Mouse (Mus musculus) forebrain, embryonic 12.5 days (tissue): ENCODE data around the gene Sept10. TPM values are rescaled to one million over a fixed set of nuclear protein-coding genes. Genes with fewer than 3 reads are reported as not detected.

ENCODE experiments used
- ATAC-seq: fragments of 200-750 bp; cut with Nextera tagmentation; 2 replicates; pipeline ENCODE4 v1.8.0; 2017; ENCODE audit warnings: moderate TSS enrichment; ENCODE audit not compliant: low FRiP score
- H3K27ac ChIP-seq: fragments of 300-500 bp; sonication (generic); 2 replicates; pipeline ENCODE4 v1.5.1; 2016; ENCODE audit warnings: mild to moderate bottlenecking
- H3K27me3 ChIP-seq: fragments of 300-500 bp; sonication (generic); 2 replicates; pipeline ENCODE4 v1.6.1; 2016; ENCODE audit warnings: mild to moderate bottlenecking
- H3K36me3 ChIP-seq: fragments of 300-500 bp; sonication (generic); replicated peaks from 2 replicates; pipeline ENCODE4 v1.6.1; 2016; ENCODE audit warnings: mild to moderate bottlenecking
- H3K4me1 ChIP-seq: fragments of 300-500 bp; sonication (generic); 2 replicates; pipeline ENCODE4 v1.6.1; 2016
- H3K4me2 ChIP-seq: fragments of 300-500 bp; sonication (generic); 2 replicates; pipeline ENCODE4 v1.6.1; 2016; ENCODE audit warnings: mild to moderate bottlenecking, moderate library complexity
- H3K4me3 ChIP-seq: fragments of 300-500 bp; sonication (generic); replicated peaks from 2 replicates; pipeline ENCODE4 v1.5.1; 2016; ENCODE audit warnings: mild to moderate bottlenecking
- H3K9ac ChIP-seq: fragments of 300-500 bp; sonication (generic); 2 replicates; pipeline ENCODE4 v1.6.1; 2016; ENCODE audit warnings: mild to moderate bottlenecking
- H3K9me3 ChIP-seq: fragments of 300-500 bp; sonication (generic); 2 replicates; pipeline ENCODE4 v1.6.1; 2016
- WGBS: fragments of 180-500 bp; shearing (Covaris S2); methylation state at CpG from one replicate; pipeline ENCODE4 v1.1.7; 2016; 5-methylcytosine and 5-hydroxymethylcytosine counted together
- polyA plus RNA-seq: library from polyadenylated mRNA; unstranded; fragments of >200 nt; fragmentation: Nextera tagmentation; extraction: Ambion mirVana; gene quantifications from 2 replicates; pipeline ENCODE4 v1.2.1, GENCODE M21; 2016

The Sept10 gene
- polyA plus RNA-seq, 1 experiment from 2014 or later: 30.4 TPM

DNA sequence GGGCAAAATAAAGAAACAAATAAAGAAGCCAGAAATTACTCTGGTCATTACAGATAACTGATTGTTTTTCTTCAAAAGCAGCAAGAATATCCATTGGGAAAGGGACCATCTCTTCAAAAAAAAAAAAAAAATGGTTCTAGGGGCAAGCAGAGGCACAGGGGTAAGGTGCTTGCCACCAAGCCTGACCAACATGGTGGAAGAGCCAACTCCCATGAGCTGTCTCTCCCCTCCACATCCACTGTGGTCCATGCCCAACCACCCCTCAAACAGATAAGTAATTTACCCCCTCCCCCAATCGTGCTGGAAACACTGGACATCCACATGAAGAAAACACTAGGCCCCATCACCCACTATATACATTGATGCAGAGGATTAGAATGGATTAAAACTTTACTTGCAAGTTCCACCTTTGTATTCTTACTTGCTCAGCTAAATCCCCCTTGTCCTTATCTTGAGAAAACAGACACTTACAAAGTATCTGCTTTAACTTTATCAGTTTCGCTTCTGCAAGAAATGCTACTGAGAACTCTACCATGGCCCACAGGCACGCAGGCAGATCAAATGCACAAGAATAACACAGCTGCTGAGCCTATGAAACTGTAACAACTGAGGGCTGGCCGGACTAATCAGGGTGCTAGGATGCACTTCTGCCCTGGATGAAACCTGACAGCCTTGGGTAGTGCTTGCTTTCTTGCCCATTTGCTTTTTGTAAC, 59.3 kb downstream of the Sept10 start:
- Histone ChIP-seq H3K4me1 (no peaks in the 10 kb centered on the region), H3K9ac (no peak overlapping the region), H3K27ac (no peak overlapping the region; the same call in 1 of the 2 replicates), H3K36me3 (peaks cover 5% of the 10 kb centered on the region), H3K27me3 (no peaks in the 10 kb centered on the region), H3K4me3 (no peak overlapping the region), H3K9me3 (no peaks in the 10 kb centered on the region), H3K4me2 (no peak overlapping the region)
- ATAC-seq: no peak
- WGBS: 68% methylated on average over 4 of the region's 4 CpGs

DNA sequence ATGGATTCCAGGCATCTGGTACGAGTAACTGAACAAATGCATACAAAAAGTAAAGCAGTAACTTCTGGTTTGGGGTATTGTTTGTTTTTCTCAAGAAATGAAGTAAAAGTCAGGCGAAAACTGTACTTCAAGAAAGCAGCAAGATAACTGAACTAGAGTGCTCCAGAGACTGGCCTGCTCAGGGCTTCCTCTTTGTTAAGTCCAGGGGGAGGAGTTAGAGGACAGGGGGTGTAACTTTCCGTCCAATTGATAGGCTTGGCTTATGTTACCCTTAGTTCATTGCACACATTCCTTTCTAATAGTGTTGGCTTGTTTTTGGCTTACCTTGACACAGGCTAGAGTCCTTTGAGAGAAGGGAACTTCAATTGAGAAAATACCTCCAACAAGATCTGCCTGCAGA, 63.0 kb downstream of the Sept10 start:
- no peak overlapping the region for H3K4me3 ChIP-seq
- no peak overlapping the region for H3K27ac ChIP-seq
- no peak overlapping the region for H3K4me2 ChIP-seq
- H3K4me1 ChIP-seq: no peaks in the 10 kb centered on the region
- H3K36me3 ChIP-seq: no peaks in the 10 kb centered on the region; the same call in 1 of the 2 replicates
- 72% methylated on average over 3 of the region's 3 CpGs for WGBS
- ATAC-seq: no peak
- H3K9ac ChIP-seq: no peak overlapping the region
- no peaks in the 10 kb centered on the region for H3K27me3 ChIP-seq
- no peaks in the 10 kb centered on the region for H3K9me3 ChIP-seq

DNA sequence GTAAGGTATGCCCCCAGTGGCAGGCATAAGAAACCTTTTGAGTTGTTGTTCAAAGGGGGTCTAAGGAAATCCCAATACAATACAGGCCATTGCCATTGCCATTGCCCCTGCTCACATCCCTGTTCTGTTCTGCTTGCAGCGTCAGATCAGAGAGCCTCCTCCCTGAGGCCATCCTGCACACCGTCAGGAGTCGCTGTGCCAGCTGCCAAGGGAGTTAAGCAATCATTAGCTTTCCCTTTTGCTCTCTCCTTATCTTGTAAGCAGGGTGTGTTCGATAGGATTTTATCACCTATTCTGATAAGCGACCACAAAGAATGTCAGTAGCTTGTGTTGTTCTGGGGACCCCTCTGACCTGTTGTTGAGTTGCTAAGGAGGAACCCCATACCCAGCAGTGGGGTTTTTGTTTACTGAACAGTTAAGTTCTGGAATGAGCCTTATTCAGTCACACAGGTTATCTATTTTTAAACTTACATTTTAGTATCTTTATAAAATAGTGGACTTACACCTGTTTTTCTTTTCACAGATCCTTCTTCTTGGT, 69.0 kb downstream of the Sept10 start:
- H3K9me3 ChIP-seq: 0 out of 2 replicates have a peak, but pooled peaks cover 4% of the 10 kb centered on the region
- H3K27ac ChIP-seq: no peak overlapping the region
- ATAC-seq: no peak
- H3K9ac ChIP-seq: no peak overlapping the region
- 80% methylated on average over 5 of the region's 5 CpGs for WGBS
- H3K4me1 ChIP-seq: no peaks in the 10 kb centered on the region
- H3K4me2 ChIP-seq: no peak overlapping the region
- H3K27me3 ChIP-seq: peaks cover 5% of the 10 kb centered on the region; the same call in 1 of the 2 replicates
- no peaks in the 10 kb centered on the region; the same call in 1 of the 2 replicates for H3K36me3 ChIP-seq
- no peak overlapping the region for H3K4me3 ChIP-seq

DNA sequence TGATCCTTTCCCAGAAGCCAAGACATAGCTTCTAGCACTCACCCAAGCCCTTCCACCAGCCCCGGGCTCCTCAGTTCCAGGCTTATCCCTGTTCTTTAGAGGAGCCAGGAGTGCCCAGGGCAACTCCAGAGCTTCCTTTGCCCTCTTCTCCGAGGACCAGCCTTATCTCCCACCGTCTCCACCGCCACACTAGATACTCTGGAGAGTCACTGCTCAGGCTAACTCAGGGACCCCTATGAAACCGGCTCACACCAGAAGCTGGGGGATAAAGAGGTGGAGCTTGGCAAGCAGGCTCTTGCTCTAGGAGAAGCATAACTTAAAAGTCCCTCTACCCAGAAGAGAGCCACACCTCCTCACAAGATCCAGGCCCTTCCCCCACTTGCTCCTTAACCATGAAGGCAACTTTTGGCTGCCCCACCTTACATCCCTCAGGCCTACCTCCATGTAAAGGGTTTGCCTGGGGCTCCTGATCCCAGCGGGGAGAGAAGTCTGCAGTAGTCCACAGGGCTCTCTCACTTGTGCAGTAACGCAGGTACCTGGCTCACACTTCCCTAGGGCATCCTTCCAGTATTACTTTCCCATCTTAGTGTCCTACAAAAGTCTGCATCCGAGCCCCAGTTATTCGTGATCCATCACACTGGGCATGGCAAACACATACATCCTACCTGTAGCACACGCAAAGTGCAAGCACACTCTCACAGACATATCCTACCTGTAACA, 70.5 kb downstream of the Sept10 start:
- H3K4me2 ChIP-seq: no peak overlapping the region
- no peak overlapping the region for H3K4me3 ChIP-seq
- H3K36me3 ChIP-seq: no peaks in the 10 kb centered on the region
- 0 out of 2 replicates have a peak, but pooled peaks cover 4% of the 10 kb centered on the region for H3K9me3 ChIP-seq
- no peak for ATAC-seq
- no peaks in the 10 kb centered on the region for H3K4me1 ChIP-seq
- no peak overlapping the region for H3K9ac ChIP-seq
- H3K27ac ChIP-seq: no peak overlapping the region
- WGBS: 93% methylated on average over 10 of the region's 10 CpGs
- H3K27me3 ChIP-seq: peaks cover 5% of the 10 kb centered on the region; the same call in 1 of the 2 replicates

DNA sequence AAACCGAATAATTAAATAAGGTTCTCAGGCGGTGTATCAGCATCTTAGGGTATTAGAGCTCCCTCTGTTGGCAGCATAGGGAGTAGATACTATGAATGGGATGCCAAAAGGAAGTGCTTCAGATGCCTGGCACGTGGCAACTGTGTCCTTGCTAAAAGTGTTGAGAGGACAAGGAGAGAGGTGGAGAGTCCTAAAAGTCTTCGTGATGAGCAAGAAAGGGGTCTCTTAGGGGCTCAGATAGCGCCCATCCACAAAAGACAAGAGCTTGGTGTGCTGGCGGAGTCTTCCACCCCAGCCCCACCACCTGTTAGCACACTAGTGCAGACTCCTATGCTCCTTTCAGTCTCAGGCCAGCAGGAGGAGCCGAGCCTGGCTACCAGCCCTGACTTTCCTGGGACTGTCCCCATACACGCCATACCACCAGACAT, 71.7 kb downstream of the Sept10 start:
- 17% methylated on average over 8 of the region's 8 CpGs for WGBS
- Histone ChIP-seq H3K36me3 (no peaks in the 10 kb centered on the region), H3K4me2 (no peak overlapping the region), H3K4me1 (no peaks in the 10 kb centered on the region), H3K9ac (no peak overlapping the region), H3K9me3 (0 out of 2 replicates have a peak, but pooled peaks cover 4% of the 10 kb centered on the region), H3K27ac (no peak overlapping the region), H3K4me3 (no peak overlapping the region), H3K27me3 (peaks cover 5% of the 10 kb centered on the region; the same call in 1 of the 2 replicates)
- ATAC-seq: peak; percentile 71

DNA sequence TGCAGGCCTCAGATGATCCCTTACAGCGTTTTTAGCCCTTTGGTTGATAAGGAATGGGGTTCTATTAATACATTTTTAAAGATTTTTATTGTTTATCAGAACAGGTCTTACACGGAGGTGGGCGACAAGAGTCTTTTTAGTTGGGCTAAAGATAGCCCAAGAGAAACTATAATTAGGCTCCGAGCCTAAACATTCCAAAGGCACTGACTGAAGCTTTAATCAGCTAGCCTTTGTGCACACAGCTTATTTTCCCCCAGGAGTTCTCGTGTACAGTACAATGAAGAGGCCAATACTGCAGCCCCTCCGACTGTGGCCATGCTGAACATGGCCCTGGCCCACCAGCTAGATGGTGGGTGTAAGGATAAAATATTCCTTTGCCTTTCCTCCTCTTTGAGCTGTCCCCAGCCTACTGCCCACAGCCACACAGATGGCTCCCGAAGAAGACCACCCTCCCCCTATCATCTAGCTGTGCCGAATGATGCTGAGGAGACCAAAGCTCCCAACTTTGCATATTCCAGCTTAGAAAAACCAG, 88.1 kb downstream of the Sept10 start:
- H3K9me3 ChIP-seq: no peaks in the 10 kb centered on the region
- no peak overlapping the region for H3K27ac ChIP-seq
- peaks cover 11% of the 10 kb centered on the region for H3K4me1 ChIP-seq
- ATAC-seq: 0 out of 2 replicates have a peak, but pooled peaks have one; percentile 46
- H3K9ac ChIP-seq: no peak overlapping the region
- 35% methylated on average over 8 of the region's 8 CpGs for WGBS
- no peak overlapping the region for H3K4me3 ChIP-seq
- no peaks in the 10 kb centered on the region; the same call in 1 of the 2 replicates for H3K27me3 ChIP-seq
- H3K36me3 ChIP-seq: no peaks in the 10 kb centered on the region
- H3K4me2 ChIP-seq: no peak overlapping the region

DNA sequence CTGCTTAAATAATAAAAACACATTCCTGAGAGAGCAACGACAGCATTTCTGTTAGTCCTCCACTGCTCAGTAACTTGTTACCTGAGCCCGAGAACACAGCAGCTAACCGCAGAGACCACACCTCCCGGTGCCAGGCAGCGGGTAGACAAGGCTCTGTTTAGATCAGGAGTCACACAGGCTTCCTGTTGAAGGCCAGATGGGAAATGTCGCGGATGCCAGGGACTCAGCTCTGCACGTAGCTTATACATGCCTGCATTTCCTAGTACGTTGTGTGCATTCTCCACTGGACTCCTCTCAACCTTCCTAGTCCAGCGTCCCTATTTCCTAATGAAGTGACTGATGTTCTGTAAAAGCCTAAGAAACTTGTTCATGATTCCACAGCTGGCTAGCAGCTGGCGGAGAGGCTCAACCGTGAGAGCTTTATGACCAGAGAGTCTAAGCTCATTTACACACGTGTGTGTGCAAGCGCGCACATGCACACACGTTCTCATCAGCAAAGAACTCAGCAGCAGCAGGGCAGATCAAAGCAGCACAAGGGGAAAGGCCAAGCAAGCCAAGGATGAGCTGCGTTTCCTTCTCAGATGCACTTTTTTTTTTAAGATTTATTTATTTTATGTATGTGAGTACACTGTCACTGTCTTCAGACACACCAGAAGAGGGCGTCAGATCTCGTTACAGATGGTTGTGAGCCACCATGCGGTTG, 89.6 kb downstream of the Sept10 start:
- H3K36me3 ChIP-seq: no peaks in the 10 kb centered on the region
- no peaks in the 10 kb centered on the region for H3K9me3 ChIP-seq
- peaks cover 11% of the 10 kb centered on the region for H3K4me1 ChIP-seq
- H3K9ac ChIP-seq: no peak overlapping the region
- no peak overlapping the region for H3K4me2 ChIP-seq
- no peak overlapping the region for H3K27ac ChIP-seq
- 89% methylated on average over 20 of the region's 20 CpGs for WGBS
- H3K27me3 ChIP-seq: no peaks in the 10 kb centered on the region; the same call in 1 of the 2 replicates
- H3K4me3 ChIP-seq: no peak overlapping the region
- no peak for ATAC-seq

DNA sequence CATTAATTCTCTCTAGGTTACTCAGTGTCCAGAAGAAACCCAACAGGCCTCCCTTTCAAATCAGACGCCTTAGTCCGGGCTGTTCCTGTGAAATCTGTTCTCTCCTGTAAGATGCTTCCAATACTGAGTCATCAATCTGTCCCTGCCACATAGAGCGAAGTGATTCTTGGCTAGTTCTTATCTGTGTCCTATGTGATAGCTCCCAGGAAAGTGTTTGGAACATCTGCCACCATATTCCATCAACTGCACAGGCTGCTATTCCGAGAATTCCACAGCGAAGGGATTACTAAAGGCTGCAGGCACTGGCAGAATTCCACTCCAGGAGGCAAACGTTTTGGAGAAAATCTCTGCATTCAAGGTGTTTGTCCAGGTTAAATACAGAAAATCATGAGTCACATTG, 94.0 kb downstream of the Sept10 start:
- no peaks in the 10 kb centered on the region for H3K9me3 ChIP-seq
- no peak overlapping the region for H3K27ac ChIP-seq
- H3K27me3 ChIP-seq: no peaks in the 10 kb centered on the region; the same call in 1 of the 2 replicates
- H3K4me1 ChIP-seq: no peaks in the 10 kb centered on the region
- no peaks in the 10 kb centered on the region for H3K36me3 ChIP-seq
- no peak overlapping the region for H3K9ac ChIP-seq
- H3K4me3 ChIP-seq: no peak overlapping the region
- no peak overlapping the region for H3K4me2 ChIP-seq
- no peak for ATAC-seq
- 84% methylated on average over 6 of the region's 6 CpGs for WGBS

DNA sequence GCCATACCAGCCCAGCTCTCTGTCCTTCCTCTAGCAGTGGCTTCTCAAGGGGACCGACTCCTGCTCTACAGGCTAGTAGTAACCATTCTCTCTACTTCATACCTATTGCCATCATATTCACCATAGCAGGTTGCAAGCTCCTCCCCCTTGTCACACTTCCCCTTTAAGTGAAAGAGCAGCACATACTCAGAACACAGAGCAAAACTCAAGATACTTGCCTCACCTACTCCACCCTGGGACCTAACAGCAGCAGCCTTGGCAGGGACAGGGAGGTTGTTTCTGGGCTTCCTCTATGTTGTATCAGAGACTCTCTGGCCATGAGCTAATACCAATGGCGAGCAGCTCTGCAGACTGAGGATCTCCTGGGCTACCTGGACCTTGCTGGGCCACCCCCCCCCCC, 96.2 kb downstream of the Sept10 start:
- ATAC-seq: no peak
- Histone ChIP-seq H3K9me3 (no peaks in the 10 kb centered on the region), H3K9ac (no peak overlapping the region), H3K27ac (no peak overlapping the region), H3K27me3 (no peaks in the 10 kb centered on the region), H3K4me2 (no peak overlapping the region), H3K4me1 (no peaks in the 10 kb centered on the region), H3K4me3 (no peak overlapping the region), H3K36me3 (no peaks in the 10 kb centered on the region)
- 90% methylated on average over 2 of the region's 2 CpGs for WGBS

DNA sequence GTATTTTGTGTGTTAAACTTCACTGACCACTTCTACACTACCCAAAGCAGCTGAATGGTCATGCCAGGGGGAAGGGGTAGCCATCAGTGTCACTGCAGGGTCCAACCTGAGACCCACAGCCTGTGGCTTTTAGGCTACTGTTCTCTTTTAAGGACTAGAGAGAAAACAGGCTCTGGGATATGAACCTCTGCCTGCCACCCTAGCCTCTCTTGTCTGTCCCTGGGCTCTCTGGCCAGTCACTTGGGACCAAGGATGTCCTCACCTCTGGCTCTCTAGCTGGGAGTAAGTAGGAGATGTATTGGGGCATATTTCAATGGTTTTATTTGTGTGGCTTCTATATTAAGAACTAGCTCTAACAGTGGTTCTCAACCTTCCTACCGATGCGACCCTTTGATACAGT, 101.8 kb downstream of the Sept10 start:
- 97% methylated on average over 2 of the region's 2 CpGs for WGBS
- no peaks in the 10 kb centered on the region for H3K27me3 ChIP-seq
- H3K9me3 ChIP-seq: no peaks in the 10 kb centered on the region
- H3K4me3 ChIP-seq: no peak overlapping the region
- no peak for ATAC-seq
- H3K27ac ChIP-seq: no peak overlapping the region
- no peak overlapping the region for H3K9ac ChIP-seq
- H3K4me2 ChIP-seq: no peak overlapping the region
- no peaks in the 10 kb centered on the region for H3K36me3 ChIP-seq
- H3K4me1 ChIP-seq: no peaks in the 10 kb centered on the region

DNA sequence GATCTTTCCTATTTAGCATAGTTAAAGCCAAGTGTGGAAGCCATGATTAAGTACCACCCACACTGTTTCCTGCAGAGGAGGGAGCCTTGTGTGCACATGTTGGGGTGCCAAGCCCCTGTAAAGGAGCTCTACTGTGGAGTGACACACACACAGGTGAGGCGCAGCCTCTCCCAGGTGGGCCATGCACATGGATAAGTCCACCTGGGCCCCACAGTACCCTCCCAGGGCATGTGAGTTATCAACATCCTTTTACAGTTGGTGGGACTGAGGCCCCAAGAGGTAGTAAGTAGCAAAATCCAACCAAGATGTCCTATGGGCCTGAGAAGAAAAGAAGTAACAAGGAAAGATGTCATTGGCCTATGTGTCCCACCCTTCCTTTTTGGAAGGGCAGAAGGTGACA, 102.6 kb downstream of the Sept10 start:
- Histone ChIP-seq H3K9ac (no peak overlapping the region), H3K27me3 (no peaks in the 10 kb centered on the region), H3K27ac (no peak overlapping the region), H3K4me1 (no peaks in the 10 kb centered on the region), H3K4me2 (no peak overlapping the region), H3K9me3 (no peaks in the 10 kb centered on the region), H3K4me3 (no peak overlapping the region), H3K36me3 (no peaks in the 10 kb centered on the region)
- ATAC-seq: no peak
- WGBS: 97% methylated on average over 1 of the region's 1 CpGs

DNA sequence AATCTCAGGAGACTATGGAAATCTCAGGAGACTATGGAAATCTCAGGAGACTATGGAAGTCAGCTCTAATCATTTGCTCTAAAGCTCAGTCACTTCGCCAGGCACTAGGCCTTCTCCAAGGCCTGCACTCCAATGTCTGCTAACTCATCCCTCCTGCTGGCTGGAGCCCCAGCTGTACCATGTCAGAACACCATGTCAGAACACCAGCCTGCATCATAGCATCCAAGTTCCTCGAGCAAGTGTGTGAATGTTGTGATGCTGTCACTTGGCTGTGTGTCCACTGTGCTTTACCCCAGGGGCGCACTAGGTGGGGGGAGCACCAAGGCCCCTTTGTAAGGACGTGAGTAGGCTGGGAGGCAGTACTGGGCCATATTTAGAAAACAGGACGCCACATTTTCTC, 104.1 kb downstream of the Sept10 start:
- Histone ChIP-seq H3K4me2 (no peak overlapping the region), H3K36me3 (no peaks in the 10 kb centered on the region), H3K9ac (no peak overlapping the region), H3K4me1 (no peaks in the 10 kb centered on the region), H3K9me3 (no peaks in the 10 kb centered on the region), H3K27ac (no peak overlapping the region), H3K4me3 (no peak overlapping the region), H3K27me3 (no peaks in the 10 kb centered on the region)
- WGBS: 83% methylated on average over 5 of the region's 5 CpGs
- ATAC-seq: no peak
